Mouse (Mus musculus) lung, adult 2 months (tissue): ENCODE measurements at regions not wholly inside any gene's neighbourhood (a gene's known extent, or its start where the extent isn't known, plus 50 kb on each side); places are given as distances from the start of the nearest gene placed in this dataset.

Experiments
- CTCF ChIP-seq: fragments of 200-500 bp; IDR thresholded peaks from 2 replicates; pipeline ENCODE4 v1.5.1; 2011; ENCODE audit warnings: mild to moderate bottlenecking, low read length, control low read depth; ENCODE audit not compliant: insufficient read depth
- POLR2A ChIP-seq: fragments of 200-500 bp; IDR thresholded peaks from 2 replicates; pipeline ENCODE4 v1.6.1; 2011; ENCODE audit warnings: low read depth, mild to moderate bottlenecking, control low read depth, low read length, borderline replicate concordance; ENCODE audit errors: extremely low read depth

GRCm38 (mm10) chr8:126723259-126724122, 129.7 kb upstream of the Irf2bp2 start:
- TF ChIP-seq POLR2A (no peak), CTCF (no peak)
